Mouse (Mus musculus): ENCODE results near the gene Tuba3a. TPM values are rescaled to one million over a fixed set of nuclear protein-coding genes. Genes with fewer than 3 reads are reported as not detected.
A peak's percentile ranks its signal among the peaks of the same experiment; 100 is the strongest.

Gene Tuba3a
- polyA plus RNA-seq, 1 experiment from 2014 or later, result not detected

GRCm38 (mm10) chr6:125318981-125319918 is 33.4 kb upstream of the Tuba3a start:
- no peak overlapping the region for H3K4me2 ChIP-seq
- no peaks in the 10 kb centered on the region for H3K9me3 ChIP-seq (replicated peaks)
- H3K36me3 ChIP-seq (replicated peaks), result no peaks in the 10 kb centered on the region
- H3K27me3 ChIP-seq, result peaks cover 37% of the 10 kb centered on the region
- H3K27ac ChIP-seq (replicated peaks), result no peak overlapping the region
- no peak overlapping the region for H3K9ac ChIP-seq
- no peak for ATAC-seq (ENCODE audit: insufficient read depth)
- 49% methylated on average over 15 of the region's 15 CpGs for WGBS (ENCODE audit: insufficient replicate concordance)
- H3K4me1 ChIP-seq (replicated peaks), result peaks cover 15% of the 10 kb centered on the region
- H3K4me3 ChIP-seq (replicated peaks), result no peak overlapping the region

GRCm38 (mm10) chr6:125317077-125317476 is 31.2 kb upstream of the Tuba3a start:
- Histone ChIP-seq H3K36me3 (replicated peaks) (no peaks in the 10 kb centered on the region), H3K9ac (no peak overlapping the region), H3K27ac (replicated peaks) (no peak overlapping the region), H3K27me3 (peaks cover 40% of the 10 kb centered on the region), H3K4me3 (replicated peaks) (no peak overlapping the region), H3K9me3 (replicated peaks) (no peaks in the 10 kb centered on the region), H3K4me1 (replicated peaks) (peaks cover 28% of the 10 kb centered on the region), H3K4me2 (no peak overlapping the region)
- ATAC-seq (ENCODE audit: insufficient read depth), result no peak
- 63% methylated on average over 7 of the region's 7 CpGs for WGBS (ENCODE audit: insufficient replicate concordance)

DNA sequence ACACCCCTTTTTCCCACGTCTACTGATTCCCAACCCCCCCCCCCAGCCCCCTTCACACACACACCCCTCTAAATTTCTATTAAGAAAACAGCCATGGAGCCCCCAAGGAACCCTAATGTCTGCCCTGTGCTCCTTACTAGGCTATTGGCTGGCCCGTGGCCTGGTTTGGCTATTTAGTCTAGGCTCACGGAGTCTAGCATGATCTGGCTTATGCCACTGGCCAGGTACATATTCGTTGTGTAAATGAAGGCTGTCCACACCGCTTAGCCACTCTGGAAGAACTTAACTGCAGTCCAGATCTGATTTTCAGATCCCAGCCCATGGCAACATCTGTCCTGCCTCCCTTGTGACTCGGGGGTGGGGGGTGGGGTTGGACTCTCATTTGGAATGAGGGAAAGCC is 28.9 kb upstream of the Tuba3a start:
- 59% methylated on average over 6 of the region's 6 CpGs for WGBS (ENCODE audit: insufficient replicate concordance)

GRCm38 (mm10) chr6:125314231-125314563 is 28.4 kb upstream of the Tuba3a start:
- H3K27me3 ChIP-seq, result peaks cover 11% of the 10 kb centered on the region
- peaks cover 32% of the 10 kb centered on the region for H3K4me1 ChIP-seq (replicated peaks)
- H3K9ac ChIP-seq, result peak overlapping the region; percentile 60; the same call in 1 of the 2 replicates
- peak overlapping the region; percentile 62 for H3K4me3 ChIP-seq (replicated peaks)
- peak overlapping the region; percentile 58 for H3K4me2 ChIP-seq
- WGBS (ENCODE audit: insufficient replicate concordance), result 50% methylated on average over 7 of the region's 7 CpGs
- H3K36me3 ChIP-seq (replicated peaks), result 0 out of 2 replicates have a peak, but pooled peaks cover 12% of the 10 kb centered on the region
- peak; percentile 26 for ATAC-seq (ENCODE audit: insufficient read depth)
- no peaks in the 10 kb centered on the region for H3K9me3 ChIP-seq (replicated peaks)
- peak overlapping the region; percentile 70; the same call in 1 of the 2 replicates for H3K27ac ChIP-seq (replicated peaks)

More for the DNA sequence above, 28.9 kb upstream of the Tuba3a start:
- Histone ChIP-seq H3K4me3 (replicated peaks) (no peak overlapping the region), H3K9ac (no peak overlapping the region), H3K4me2 (no peak overlapping the region), H3K27ac (replicated peaks) (no peak overlapping the region), H3K27me3 (peaks cover 17% of the 10 kb centered on the region), H3K9me3 (replicated peaks) (no peaks in the 10 kb centered on the region), H3K4me1 (replicated peaks) (peaks cover 27% of the 10 kb centered on the region), H3K36me3 (replicated peaks) (0 out of 2 replicates have a peak, but pooled peaks cover 7% of the 10 kb centered on the region)
- ATAC-seq (ENCODE audit: insufficient read depth), result no peak

DNA sequence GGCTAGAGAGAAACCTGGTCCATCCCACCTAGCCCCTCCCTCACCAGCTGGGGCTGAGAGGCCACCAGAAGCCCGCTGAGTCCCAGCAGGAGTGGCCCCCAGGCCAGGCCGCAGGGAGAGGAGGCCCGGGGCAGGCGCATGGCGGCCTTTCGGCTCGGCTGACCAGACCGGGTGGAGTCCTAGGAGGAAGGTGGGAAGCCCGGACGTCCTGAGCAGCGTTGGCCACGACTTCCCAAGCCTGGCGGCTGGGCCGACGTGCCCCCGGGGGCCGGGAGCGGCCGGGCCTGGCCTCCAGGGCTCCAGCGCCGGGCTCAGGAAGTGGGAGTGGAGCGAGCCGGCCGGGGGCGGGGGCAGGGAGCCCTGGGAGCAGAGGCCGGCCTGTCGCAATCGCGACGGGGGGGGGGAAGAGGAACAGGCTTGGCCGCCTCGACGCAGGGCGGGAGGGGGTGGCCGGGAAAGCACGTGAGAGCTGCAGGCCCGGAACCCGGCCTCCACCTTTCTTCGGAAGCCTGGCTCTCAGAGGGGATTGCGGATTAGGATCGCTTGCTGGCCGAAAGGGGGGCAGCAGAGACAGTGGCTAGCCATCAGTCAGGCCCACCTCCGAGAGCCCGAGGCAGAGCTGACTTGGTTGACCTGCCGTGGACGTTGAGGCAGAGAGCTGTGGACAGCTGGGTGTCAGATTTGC is 27.8 kb upstream of the Tuba3a start, which contains the start of gene Ltbr:
TSS of gene Ltbr (minus strand) at position 340 of the 685 bp plus-strand sequence.
- peak within 1 kb of the TSS; percentile 60 for H3K9ac ChIP-seq
- ATAC-seq (ENCODE audit: insufficient read depth), result peak; percentile 78
- under 1% methylated on average over 45 of the region's 46 CpGs for WGBS (ENCODE audit: insufficient replicate concordance)
- no peaks in the 10 kb centered on the region for H3K9me3 ChIP-seq (replicated peaks)
- 0 out of 2 replicates have a peak, but pooled peaks cover 15% of the 10 kb centered on the region for H3K36me3 ChIP-seq (replicated peaks)
- H3K4me3 ChIP-seq (replicated peaks), result peak within 1 kb of the TSS; percentile 62
- peaks cover 34% of the 10 kb centered on the region for H3K4me1 ChIP-seq (replicated peaks)
- H3K27me3 ChIP-seq, result peaks cover 11% of the 10 kb centered on the region
- peak within 1 kb of the TSS; percentile 58 for H3K4me2 ChIP-seq
- H3K27ac ChIP-seq (replicated peaks), result peak within 1 kb of the TSS; percentile 75

GRCm38 (mm10) chr6:125312581-125313355 is 26.9 kb upstream of the Tuba3a start:
- H3K9ac ChIP-seq, result peak overlapping the region; percentile 60
- ATAC-seq (ENCODE audit: insufficient read depth), result no peak

GRCm38 (mm10) chr6:125312171-125312570 is 26.3 kb upstream of the Tuba3a start:
- H3K9ac ChIP-seq, result no peak overlapping the region

More at GRCm38 (mm10) chr6:125312581-125313355, 26.9 kb upstream of the Tuba3a start:
- Histone ChIP-seq H3K4me3 (replicated peaks) (peak overlapping the region; percentile 62), H3K4me2 (peak overlapping the region; percentile 58), H3K27ac (replicated peaks) (peak overlapping the region; percentile 75), H3K36me3 (replicated peaks) (0 out of 2 replicates have a peak, but pooled peaks cover 16% of the 10 kb centered on the region), H3K27me3 (peaks cover 11% of the 10 kb centered on the region), H3K9me3 (replicated peaks) (no peaks in the 10 kb centered on the region), H3K4me1 (replicated peaks) (peaks cover 34% of the 10 kb centered on the region)
- 42% methylated on average over 22 of the region's 22 CpGs for WGBS (ENCODE audit: insufficient replicate concordance)

DNA sequence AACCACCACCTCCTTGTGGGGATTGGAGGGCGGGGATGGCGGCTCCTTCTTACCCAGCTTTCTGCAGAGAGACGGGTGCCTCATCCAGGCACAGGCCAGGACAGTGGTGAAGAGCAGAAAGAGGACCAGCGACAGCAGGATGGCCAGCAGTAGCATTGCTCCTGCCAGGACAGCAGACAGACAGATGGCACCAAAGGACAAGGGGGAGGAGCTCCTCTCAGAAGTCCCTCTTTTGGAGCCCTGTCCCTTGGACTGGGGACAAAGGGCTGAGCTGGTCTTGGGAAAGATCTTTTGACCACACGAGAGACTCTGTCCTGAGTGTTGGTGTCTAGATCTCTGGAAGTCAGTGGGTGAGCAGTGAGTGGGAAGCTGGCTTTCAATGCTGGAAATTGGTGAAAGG is 23.6 kb upstream of the Tuba3a start:
- no peak overlapping the region for H3K9ac ChIP-seq
- no peak overlapping the region for H3K4me3 ChIP-seq (replicated peaks)
- peaks cover 30% of the 10 kb centered on the region; the same call in 1 of the 2 replicates for H3K36me3 ChIP-seq (replicated peaks)
- H3K4me1 ChIP-seq (replicated peaks), result peaks cover 29% of the 10 kb centered on the region
- no peak overlapping the region for H3K27ac ChIP-seq (replicated peaks)
- no peak for ATAC-seq (ENCODE audit: insufficient read depth)
- no peak overlapping the region for H3K4me2 ChIP-seq
- 56% methylated on average over 5 of the region's 5 CpGs for WGBS (ENCODE audit: insufficient replicate concordance)
- no peaks in the 10 kb centered on the region for H3K9me3 ChIP-seq (replicated peaks)
- H3K27me3 ChIP-seq, result peaks cover 11% of the 10 kb centered on the region

More at GRCm38 (mm10) chr6:125312171-125312570, 26.3 kb upstream of the Tuba3a start:
- Histone ChIP-seq H3K9me3 (replicated peaks) (no peaks in the 10 kb centered on the region), H3K36me3 (replicated peaks) (peaks cover 19% of the 10 kb centered on the region; the same call in 1 of the 2 replicates), H3K4me3 (replicated peaks) (peak overlapping the region; percentile 62; the same call in 1 of the 2 replicates), H3K4me2 (peak overlapping the region; percentile 58), H3K4me1 (replicated peaks) (peaks cover 34% of the 10 kb centered on the region), H3K27ac (replicated peaks) (no peak overlapping the region), H3K27me3 (peaks cover 11% of the 10 kb centered on the region)
- ATAC-seq (ENCODE audit: insufficient read depth), result no peak
- 71% methylated on average over 9 of the region's 9 CpGs for WGBS (ENCODE audit: insufficient replicate concordance)

GRCm38 (mm10) chr6:125308921-125309320 is 23.1 kb upstream of the Tuba3a start:
- Histone ChIP-seq H3K27ac (replicated peaks) (no peak overlapping the region), H3K4me2 (no peak overlapping the region), H3K9me3 (replicated peaks) (no peaks in the 10 kb centered on the region), H3K27me3 (peaks cover 10% of the 10 kb centered on the region), H3K9ac (no peak overlapping the region), H3K4me3 (replicated peaks) (no peak overlapping the region), H3K4me1 (replicated peaks) (peaks cover 24% of the 10 kb centered on the region), H3K36me3 (replicated peaks) (peaks cover 30% of the 10 kb centered on the region; the same call in 1 of the 2 replicates)
- ATAC-seq (ENCODE audit: insufficient read depth), result no peak
- WGBS (ENCODE audit: insufficient replicate concordance), result 56% methylated on average over 13 of the region's 13 CpGs

GRCm38 (mm10) chr6:125307091-125307490 is 21.2 kb upstream of the Tuba3a start:
- peaks cover 14% of the 10 kb centered on the region for H3K4me1 ChIP-seq (replicated peaks)
- H3K4me2 ChIP-seq, result no peak overlapping the region
- 76% methylated on average over 5 of the region's 5 CpGs for WGBS (ENCODE audit: insufficient replicate concordance)
- no peak overlapping the region for H3K9ac ChIP-seq
- no peak for ATAC-seq (ENCODE audit: insufficient read depth)
- H3K36me3 ChIP-seq (replicated peaks), result peaks cover 30% of the 10 kb centered on the region; the same call in 1 of the 2 replicates
- no peak overlapping the region for H3K4me3 ChIP-seq (replicated peaks)
- no peaks in the 10 kb centered on the region for H3K27me3 ChIP-seq
- H3K27ac ChIP-seq (replicated peaks), result no peak overlapping the region
- H3K9me3 ChIP-seq (replicated peaks), result no peaks in the 10 kb centered on the region
